Mouse (Mus musculus): ENCODE data around the gene Actr5.

Actr5 gene

GRCm38 (mm10) chr2:158614418-158614955 is 10.2 kb upstream of the Actr5 start:
- DNase-seq (ENCODE audit: low read depth), result no peak

GRCm38 (mm10) chr2:158615161-158615680 is 9.5 kb upstream of the Actr5 start:
- DNase-seq (ENCODE audit: low read depth), result no peak

GRCm38 (mm10) chr2:158615702-158616101 is 9.0 kb upstream of the Actr5 start:
- no peak for DNase-seq (ENCODE audit: low read depth)

GRCm38 (mm10) chr2:158616296-158616695 is 8.4 kb upstream of the Actr5 start:
- no peak for DNase-seq (ENCODE audit: low read depth)

- no peak for DNase-seq (ENCODE audit: low read depth)
Observed at GRCm38 (mm10) chr2:158616790-158617189, 7.9 kb upstream of the Actr5 start.

GRCm38 (mm10) chr2:158625231-158625630 is 543 bp downstream of the Actr5 start:
- DNase-seq (ENCODE audit: low read depth), result no peak

- DNase-seq (ENCODE audit: low read depth), result no peak
Observed at GRCm38 (mm10) chr2:158625697-158626096, 1.0 kb downstream of the Actr5 start.

- DNase-seq (ENCODE audit: low read depth), result no peak
Observed at GRCm38 (mm10) chr2:158628858-158629257, 4.2 kb downstream of the Actr5 start.

GRCm38 (mm10) chr2:158629414-158629813 is 4.7 kb downstream of the Actr5 start:
- no peak for DNase-seq (ENCODE audit: low read depth)

- DNase-seq (ENCODE audit: low read depth), result no peak
Observed at GRCm38 (mm10) chr2:158631873-158632272, 7.2 kb downstream of the Actr5 start.

GRCm38 (mm10) chr2:158641869-158642268 is 17.2 kb downstream of the Actr5 start:
- DNase-seq (ENCODE audit: low read depth), result no peak

GRCm38 (mm10) chr2:158642587-158642986 is 17.9 kb downstream of the Actr5 start:
- no peak for DNase-seq (ENCODE audit: low read depth)

- DNase-seq (ENCODE audit: low read depth), result no peak
Observed at GRCm38 (mm10) chr2:158643791-158644190, 19.1 kb downstream of the Actr5 start.

GRCm38 (mm10) chr2:158651159-158651908 is 26.6 kb downstream of the Actr5 start:
- no peak for DNase-seq (ENCODE audit: low read depth)

- DNase-seq (ENCODE audit: low read depth), result peak; percentile 41
Observed at GRCm38 (mm10) chr2:158652985-158653384, 28.3 kb downstream of the Actr5 start.

- no peak for DNase-seq (ENCODE audit: low read depth)
Observed at GRCm38 (mm10) chr2:158654717-158655116, 30.0 kb downstream of the Actr5 start.

- DNase-seq (ENCODE audit: low read depth), result no peak
Observed at GRCm38 (mm10) chr2:158655806-158656205, 31.1 kb downstream of the Actr5 start.

GRCm38 (mm10) chr2:158658822-158659221 is 34.1 kb downstream of the Actr5 start:
- DNase-seq (ENCODE audit: low read depth), result no peak

- DNase-seq (ENCODE audit: low read depth), result no peak
Observed at GRCm38 (mm10) chr2:158659346-158659745, 34.7 kb downstream of the Actr5 start.

GRCm38 (mm10) chr2:158665098-158665497 is 40.4 kb downstream of the Actr5 start, which contains the start of gene Ppp1r16b:
Gene Ppp1r16b, plus strand, starts transcription at chr2:158665398.
- no peak for DNase-seq (ENCODE audit: low read depth)

- DNase-seq (ENCODE audit: low read depth), result no peak
Observed at GRCm38 (mm10) chr2:158666071-158666800, 41.5 kb downstream of the Actr5 start.

GRCm38 (mm10) chr2:158667022-158667670 is 42.5 kb downstream of the Actr5 start:
- no peak for DNase-seq (ENCODE audit: low read depth)
